17 mouse cellular contexts compared by ENCODE assay signal in genomic region chr7:38082971-38083370, GRCm38 (mm10).
"Had no signal": no experiment of that assay in that cellular context is flagged by ENCODE, and none has a peak within 500 bp of the region (broad histone marks: within the 10 kb centered on the region; RNA-seq: fewer than 3 reads in every experiment).

No protein-coding gene starts in this region.

- DNase-seq: gastrocnemius, postnatal 14 days; gastrocnemius, postnatal 36 days; heart, adult 18-20 months; heart, postnatal 10 days; heart, postnatal 4 days; kidney, adult 11 months; kidney, adult 8-10 months; kidney, postnatal 10 days; kidney, postnatal 25 days; kidney, postnatal 4 days; layer of hippocampus, adult 9-11 months; liver; liver, embryonic 13.5 days; liver, postnatal 0 days; lung, adult 2 months had no signal

- ATAC-seq: hindbrain, postnatal 0 days; intestine, embryonic 16.5 days; liver, postnatal 0 days had no signal
